Mouse (Mus musculus) midbrain, embryonic 11.5 days (tissue): ENCODE data around the gene Cfap97d1. TPM values are rescaled to one million over a fixed set of nuclear protein-coding genes. Genes with fewer than 3 reads are reported as not detected.

Source experiments
- ATAC-seq: fragments of 200-750 bp; cut with Nextera tagmentation; 2 replicates; pipeline ENCODE4 v1.8.0; 2017; ENCODE audit warnings: moderate TSS enrichment, moderate library complexity; ENCODE audit not compliant: low FRiP score
- DNase-seq: peaks from one replicate; pipeline ENCODE4 v3.0.0; 2015; ENCODE audit warnings: low spot score; ENCODE audit errors: missing footprints
- H3K27ac ChIP-seq: fragments of 300-500 bp; sonication (generic); 2 replicates; pipeline ENCODE4 v1.5.1; 2014; ENCODE audit warnings: low read depth, low read length
- H3K27me3 ChIP-seq: fragments of 300-500 bp; sonication (generic); 2 replicates; pipeline ENCODE4 v1.6.1; 2014; ENCODE audit warnings: mild to moderate bottlenecking, low read length, moderate library complexity, mixed read lengths; ENCODE audit not compliant: control insufficient read depth, insufficient read depth
- H3K36me3 ChIP-seq: fragments of 300-500 bp; sonication (generic); 2 replicates; pipeline ENCODE4 v1.6.1; 2014; ENCODE audit warnings: mild to moderate bottlenecking, low read length, moderate library complexity, mixed read lengths; ENCODE audit not compliant: control insufficient read depth, insufficient read depth
- H3K4me1 ChIP-seq: fragments of 300-500 bp; sonication (generic); 2 replicates; pipeline ENCODE4 v1.6.1; 2014; ENCODE audit warnings: low read length; ENCODE audit not compliant: control insufficient read depth, insufficient read depth
- H3K4me2 ChIP-seq: fragments of 300-500 bp; sonication (generic); 2 replicates; pipeline ENCODE4 v1.6.1; 2014; ENCODE audit warnings: mild to moderate bottlenecking, moderate library complexity
- H3K4me3 ChIP-seq: fragments of 300-500 bp; sonication (generic); 2 replicates; pipeline ENCODE4 v1.5.1; 2014; ENCODE audit warnings: low read depth, low read length
- H3K9ac ChIP-seq: fragments of 300-500 bp; sonication (generic); 2 replicates; pipeline ENCODE4 v1.6.1; 2014; ENCODE audit warnings: low read length
- H3K9me3 ChIP-seq: fragments of 300-500 bp; sonication (generic); 2 replicates; pipeline ENCODE4 v1.6.1; 2016; ENCODE audit warnings: low read length; ENCODE audit not compliant: control insufficient read depth
- WGBS: fragments of 180-500 bp; shearing (Covaris S2); extraction: QIAGEN DNeasy Blood & Tissue Kit; methylation state at CpG from one replicate; pipeline ENCODE4 v1.1.7; 2014; 5-methylcytosine and 5-hydroxymethylcytosine counted together
- polyA plus RNA-seq: library from polyadenylated mRNA; unstranded; fragments of >200 nt; fragmentation: Nextera tagmentation; extraction: Ambion mirVana; gene quantifications from 2 replicates; pipeline ENCODE4 v1.2.1, GENCODE M21; 2014

Cfap97d1 gene
- polyA plus RNA-seq, 1 experiment from 2014 or later, result not detected

- H3K36me3 ChIP-seq, result no peaks in the 10 kb centered on the region
- ATAC-seq (no peak), DNase-seq (no peak)
- WGBS, result 81% methylated on average over 4 of the region's 4 CpGs
- H3K27me3 ChIP-seq, result no peaks in the 10 kb centered on the region
- no peak overlapping the region for H3K9ac ChIP-seq
- H3K27ac ChIP-seq, result no peak overlapping the region
- no peak overlapping the region for H3K4me2 ChIP-seq
- no peaks in the 10 kb centered on the region for H3K9me3 ChIP-seq
- peaks cover 8% of the 10 kb centered on the region for H3K4me1 ChIP-seq
- H3K4me3 ChIP-seq, result no peak overlapping the region
Observed at GRCm38 (mm10) chr11:101953441-101953840, 30.6 kb upstream of the Cfap97d1 start.

DNA sequence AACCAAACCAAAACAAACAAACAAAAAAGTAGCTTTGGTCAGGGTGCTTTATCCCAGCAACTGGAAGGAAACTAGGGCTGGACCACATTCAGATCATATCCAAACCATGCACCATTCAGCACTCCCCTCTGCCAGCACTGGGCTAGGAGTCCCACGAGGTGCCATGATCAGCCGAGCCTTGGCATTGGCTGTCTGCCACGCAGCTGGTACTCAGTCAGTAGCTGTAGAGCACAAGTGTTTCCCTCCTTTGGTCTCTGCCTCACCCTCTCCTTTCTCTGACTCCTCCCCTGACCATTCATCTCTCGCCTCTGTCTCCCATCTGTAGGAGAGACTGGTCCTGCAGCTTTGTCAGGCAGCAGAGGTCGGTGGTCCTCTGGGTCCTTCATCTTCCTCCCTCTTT lies 26.6 kb upstream of the Cfap97d1 start:
- Histone ChIP-seq H3K4me3 (no peak overlapping the region), H3K4me1 (peaks cover 8% of the 10 kb centered on the region), H3K27me3 (peaks cover 12% of the 10 kb centered on the region), H3K36me3 (no peaks in the 10 kb centered on the region), H3K27ac (no peak overlapping the region), H3K4me2 (no peak overlapping the region), H3K9ac (no peak overlapping the region), H3K9me3 (no peaks in the 10 kb centered on the region)
- DNase-seq, result no peak
- WGBS, result 78% methylated on average over 5 of the region's 5 CpGs
- ATAC-seq, result no peak

DNA sequence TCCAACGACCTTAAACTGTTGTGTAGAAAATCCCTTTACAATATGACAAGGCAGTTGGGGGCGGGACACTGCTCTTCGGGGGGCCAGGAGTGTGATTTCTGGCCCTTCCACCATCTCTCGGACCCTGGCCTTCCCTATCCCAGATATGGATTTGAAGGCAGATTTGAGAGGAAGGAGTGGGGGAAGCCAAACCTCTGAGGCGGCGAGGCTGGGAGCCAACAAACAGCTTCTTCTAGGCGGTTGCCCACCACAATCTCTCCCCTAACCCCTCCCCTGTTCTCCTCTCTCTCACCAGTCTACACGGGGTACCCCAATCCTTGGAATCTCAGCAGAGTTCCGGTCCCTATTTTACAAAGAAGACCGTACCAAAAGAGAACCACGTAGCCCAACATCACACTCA lies 21.0 kb upstream of the Cfap97d1 start:
- DNase-seq, result no peak
- Histone ChIP-seq H3K4me1 (peaks cover 16% of the 10 kb centered on the region), H3K9ac (no peak overlapping the region; the same call in 1 of the 2 replicates), H3K4me3 (peak overlapping the region; percentile 47), H3K27me3 (peaks cover 56% of the 10 kb centered on the region), H3K4me2 (peak overlapping the region; percentile 83), H3K9me3 (no peaks in the 10 kb centered on the region), H3K27ac (no peak overlapping the region), H3K36me3 (no peaks in the 10 kb centered on the region)
- 4% methylated on average over 11 of the region's 11 CpGs for whole genome bisulfite sequencing
- no peak for ATAC-seq

GRCm38 (mm10) chr11:101963473-101964291 lies 20.4 kb upstream of the Cfap97d1 start:
- Histone ChIP-seq H3K9ac (peak overlapping the region; percentile 66), H3K27ac (no peak overlapping the region), H3K4me2 (peak overlapping the region; percentile 83), H3K4me1 (peaks cover 20% of the 10 kb centered on the region), H3K36me3 (no peaks in the 10 kb centered on the region), H3K9me3 (no peaks in the 10 kb centered on the region), H3K4me3 (peak overlapping the region; percentile 47), H3K27me3 (peaks cover 56% of the 10 kb centered on the region)
- DNase-seq (peak; percentile 97), ATAC-seq (peak; percentile 58; the same call in 1 of the 2 replicates)
- under 1% methylated on average over 78 of the region's 78 CpGs for WGBS

DNA sequence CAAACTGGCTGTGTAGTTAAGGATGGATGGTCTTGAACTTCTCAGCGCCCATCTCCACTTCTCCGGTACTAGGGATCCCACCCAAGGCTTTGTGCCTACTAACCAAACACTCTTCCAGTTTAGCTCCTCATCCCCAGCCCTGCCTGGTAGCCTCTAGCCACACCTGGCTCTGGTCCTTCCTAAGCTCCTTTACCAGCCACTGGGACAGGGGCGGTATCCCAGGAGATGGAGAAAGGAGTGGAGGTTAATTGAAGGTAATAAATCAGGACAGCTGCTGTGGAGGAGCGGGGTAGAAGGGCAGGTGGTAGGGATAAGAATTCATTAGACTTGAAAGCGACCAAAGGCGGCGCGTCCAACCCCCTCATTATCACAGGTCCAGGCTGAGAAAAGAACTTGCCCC lies 19.4 kb upstream of the Cfap97d1 start:
- peaks cover 56% of the 10 kb centered on the region for H3K27me3 ChIP-seq
- 4% methylated on average over 8 of the region's 8 CpGs for WGBS
- no peak overlapping the region; the same call in 1 of the 2 replicates for H3K4me2 ChIP-seq
- H3K9ac ChIP-seq, result no peak overlapping the region
- H3K4me3 ChIP-seq, result no peak overlapping the region
- H3K36me3 ChIP-seq, result no peaks in the 10 kb centered on the region
- peaks cover 21% of the 10 kb centered on the region for H3K4me1 ChIP-seq
- H3K27ac ChIP-seq, result no peak overlapping the region
- DNase-seq (peak; percentile 89), ATAC-seq (no peak)
- H3K9me3 ChIP-seq, result no peaks in the 10 kb centered on the region

DNA sequence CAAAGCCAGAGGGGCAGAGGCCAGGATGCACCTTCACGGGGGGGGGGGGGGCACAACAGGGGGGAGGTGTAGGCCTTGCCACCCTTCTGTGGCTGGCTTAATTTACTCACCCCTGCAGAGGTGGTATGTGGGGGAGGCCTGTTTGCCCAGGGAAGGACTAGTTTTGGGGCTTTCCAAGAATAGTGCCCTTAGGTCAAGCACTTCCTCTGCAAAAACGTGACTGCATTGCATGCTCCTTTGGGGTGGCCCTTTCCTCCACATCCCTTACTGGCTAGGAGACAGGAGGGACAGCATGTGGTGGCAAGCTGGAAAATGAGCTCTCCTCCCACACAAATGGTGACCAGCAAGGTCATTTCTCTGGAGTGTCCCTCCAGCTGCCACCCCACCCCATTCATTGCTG lies 18.5 kb upstream of the Cfap97d1 start:
- no peak overlapping the region for H3K27ac ChIP-seq
- H3K27me3 ChIP-seq, result peaks cover 56% of the 10 kb centered on the region
- no peak overlapping the region for H3K9ac ChIP-seq
- DNase-seq (no peak), ATAC-seq (no peak)
- no peaks in the 10 kb centered on the region for H3K9me3 ChIP-seq
- no peak overlapping the region for H3K4me2 ChIP-seq
- H3K36me3 ChIP-seq, result no peaks in the 10 kb centered on the region
- WGBS, result 22% methylated on average over 2 of the region's 2 CpGs
- H3K4me3 ChIP-seq, result no peak overlapping the region
- peaks cover 21% of the 10 kb centered on the region for H3K4me1 ChIP-seq

DNA sequence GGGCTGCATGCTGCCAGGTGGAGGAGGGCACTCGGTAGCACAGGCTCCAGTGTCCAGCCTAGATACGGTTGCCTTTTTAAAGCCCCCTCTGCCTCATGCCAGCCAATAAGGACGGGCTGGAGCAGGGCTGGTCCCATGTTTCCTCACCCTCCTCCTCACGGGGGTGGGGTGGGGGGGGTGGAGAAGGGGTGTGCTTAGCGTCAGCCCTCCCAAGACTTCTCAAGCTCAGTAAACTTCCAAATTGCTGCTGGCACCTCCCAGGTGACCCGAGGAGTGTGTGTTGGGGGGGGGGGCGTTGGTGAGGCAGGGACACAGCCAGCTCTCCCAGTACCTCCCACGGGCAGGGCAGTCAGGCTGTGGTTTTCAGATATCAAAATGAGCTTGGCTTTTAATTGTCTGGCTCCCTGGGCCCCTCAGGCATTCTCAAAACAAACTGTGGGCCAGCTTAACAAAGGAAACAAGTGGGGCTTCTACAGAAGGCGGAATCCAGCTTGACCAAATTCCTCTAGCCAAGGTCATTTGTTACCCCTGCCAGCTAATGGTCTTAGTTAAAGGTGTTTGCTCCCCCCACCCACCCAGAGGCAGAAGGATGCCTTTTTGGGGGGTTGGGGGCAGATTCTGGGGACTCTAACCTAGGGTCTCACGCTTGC lies 17.0 kb upstream of the Cfap97d1 start, which contains the start of gene Sost:
Gene Sost (minus strand): TSS at position 51 of the 650 bp plus-strand sequence.
- Histone ChIP-seq H3K4me1 (peaks cover 21% of the 10 kb centered on the region), H3K4me3 (no peak within 1 kb of the TSS), H3K27ac (no peak within 1 kb of the TSS), H3K36me3 (no peaks in the 10 kb centered on the region), H3K9ac (no peak within 1 kb of the TSS), H3K4me2 (no peak within 1 kb of the TSS), H3K27me3 (peaks cover 48% of the 10 kb centered on the region), H3K9me3 (no peaks in the 10 kb centered on the region)
- DNase-seq (no peak), ATAC-seq (no peak)
- 26% methylated on average over 10 of the region's 10 CpGs for WGBS

GRCm38 (mm10) chr11:101968311-101968710 lies 15.8 kb upstream of the Cfap97d1 start:
- no peak for ATAC-seq
- no peak overlapping the region for H3K4me3 ChIP-seq
- H3K9me3 ChIP-seq, result no peaks in the 10 kb centered on the region
- H3K9ac ChIP-seq, result no peak overlapping the region
- no peak for DNase-seq
- H3K4me1 ChIP-seq, result peaks cover 15% of the 10 kb centered on the region
- H3K27me3 ChIP-seq, result peaks cover 36% of the 10 kb centered on the region
- no peak overlapping the region for H3K27ac ChIP-seq
- 17% methylated on average over 7 of the region's 7 CpGs for WGBS
- no peaks in the 10 kb centered on the region for H3K36me3 ChIP-seq
- no peak overlapping the region for H3K4me2 ChIP-seq

GRCm38 (mm10) chr11:101968791-101969190 lies 15.3 kb upstream of the Cfap97d1 start:
- H3K9me3 ChIP-seq, result no peaks in the 10 kb centered on the region
- no peak overlapping the region for H3K9ac ChIP-seq
- peaks cover 13% of the 10 kb centered on the region for H3K4me1 ChIP-seq
- H3K36me3 ChIP-seq, result no peaks in the 10 kb centered on the region
- ATAC-seq (peak; percentile 73), DNase-seq (peak; percentile 96)
- under 1% methylated on average over 5 of the region's 5 CpGs for WGBS
- H3K27ac ChIP-seq, result no peak overlapping the region
- peaks cover 31% of the 10 kb centered on the region for H3K27me3 ChIP-seq
- H3K4me3 ChIP-seq, result no peak overlapping the region
- H3K4me2 ChIP-seq, result no peak overlapping the region
